Mouse (Mus musculus) heart, adult 2 months (tissue): ENCODE results near the gene Pklr. TPM values are rescaled to one million over a fixed set of nuclear protein-coding genes. Genes with fewer than 3 reads are reported as not detected.

Source experiments
- DNase-seq, 2 experiments: peaks; one replicate each; pipeline ENCODE4 v3.0.0; 2021
- H3K27ac ChIP-seq: fragments of 200-600 bp; 2 replicates; pipeline ENCODE4 v1.8.1; 2022
- H3K27me3 ChIP-seq: fragments of 200-500 bp; 2 replicates; pipeline ENCODE4 v1.6.1; 2012; ENCODE audit warnings: mild to moderate bottlenecking, low read length, inconsistent platforms, mixed read lengths; ENCODE audit not compliant: control insufficient read depth, insufficient read depth
- H3K36me3 ChIP-seq: fragments of 200-500 bp; 2 replicates; pipeline ENCODE4 v1.6.1; 2012; ENCODE audit warnings: low read length, inconsistent platforms; ENCODE audit not compliant: control insufficient read depth, insufficient read depth
- H3K4me1 ChIP-seq: fragments of 200-500 bp; 2 replicates; pipeline ENCODE4 v1.6.1; 2011; ENCODE audit warnings: low read length; ENCODE audit not compliant: control insufficient read depth, insufficient read depth
- H3K4me3 ChIP-seq: fragments of 200-600 bp; 2 replicates; pipeline ENCODE4 v1.8.1; 2022
- H3K79me2 ChIP-seq: fragments of 200-500 bp; replicated peaks from 2 replicates; pipeline ENCODE4 v1.6.1; 2012; ENCODE audit warnings: mild to moderate bottlenecking, inconsistent platforms, low read length, moderate library complexity, mixed read lengths; ENCODE audit not compliant: control insufficient read depth, insufficient read depth
- H3K9ac ChIP-seq: fragments of 200-500 bp; 2 replicates; pipeline ENCODE4 v1.6.1; 2012; ENCODE audit warnings: low read depth, mild to moderate bottlenecking, control low read depth, inconsistent platforms, low read length, mixed read lengths
- CTCF ChIP-seq: fragments of 200-600 bp; IDR thresholded peaks from 2 replicates; pipeline ENCODE4 v1.8.1; 2022; ENCODE audit warnings: antibody characterized with exemption, mild to moderate bottlenecking, moderate library complexity
- EP300 ChIP-seq: fragments of 200-500 bp; IDR thresholded peaks from 2 replicates; pipeline ENCODE4 v1.6.1; 2011; ENCODE audit warnings: low read depth, low read length, control low read depth; ENCODE audit not compliant: insufficient read depth
- POLR2A ChIP-seq: fragments of 200-500 bp; IDR thresholded peaks from 2 replicates; pipeline ENCODE4 v1.6.1; 2011; ENCODE audit warnings: mild to moderate bottlenecking, low read depth, low read length, control low read depth; ENCODE audit not compliant: insufficient read depth
- WGBS: fragments of 180-500 bp; shearing (Covaris S2); methylation state at CpG from one replicate; pipeline ENCODE4 v1.1.7; 2018; 5-methylcytosine and 5-hydroxymethylcytosine counted together
- intact Hi-C: fragments of 180-260 bp; cut with DNase I; formaldehyde crosslinking; loops from one replicate; pipeline ENCODE4 v1.15.1; 2025
- polyA plus RNA-seq: library from polyadenylated mRNA; depleted of rRNA; stranded (reverse); fragments of >200 nt; gene quantifications from 2 replicates; pipeline ENCODE4 v1.2.3, GENCODE M21; 2012
- total RNA-seq, 2 experiments: library from RNA; stranded (reverse); gene quantifications; 2 replicates each; pipeline ENCODE4 v1.2.3; 2021

The Pklr gene
- total and polyA plus RNA-seq, 3 experiments = 0.06 TPM; not detected in 2

- intact Hi-C loops = no loop called here
- H3K4me1 ChIP-seq = peaks cover 2% of the 10 kb centered on the region
- TF ChIP-seq CTCF (no peak), EP300 (no peak), POLR2A (no peak)
- no peaks in the 10 kb centered on the region for H3K27me3 ChIP-seq
- no peak overlapping the region for H3K4me3 ChIP-seq
- 91% methylated on average over 27 of the region's 27 CpGs for WGBS
- no peak overlapping the region for H3K27ac ChIP-seq
- H3K36me3 ChIP-seq = no peaks in the 10 kb centered on the region; the same call in 1 of the 2 replicates
- no peak overlapping the region for H3K9ac ChIP-seq
- peak in 1 of 2 experiments; percentile 18 for DNase-seq
- H3K79me2 ChIP-seq = no peaks in the 10 kb centered on the region
These were observed 46.0 kb downstream of the Pklr start for GRCm38 (mm10) chr3:89181749-89182500.

- Histone ChIP-seq H3K9ac (no peak overlapping the region), H3K27me3 (no peaks in the 10 kb centered on the region), H3K27ac (no peak overlapping the region), H3K36me3 (no peaks in the 10 kb centered on the region; the same call in 1 of the 2 replicates), H3K79me2 (no peaks in the 10 kb centered on the region), H3K4me3 (peak overlapping the region; percentile 77), H3K4me1 (peaks cover 2% of the 10 kb centered on the region)
- WGBS = 45% methylated on average over 7 of the region's 7 CpGs
- no peak for DNase-seq
- intact Hi-C loops = no loop called here
- TF ChIP-seq EP300 = no peak
- TF ChIP-seq POLR2A = no peak
- no peak for TF ChIP-seq CTCF
These were observed 46.7 kb downstream of the Pklr start for GRCm38 (mm10) chr3:89182531-89183057.

GRCm38 (mm10) chr3:89183058-89183958 is 47.4 kb downstream of the Pklr start, which contains the start of gene Fam189b:
Gene Fam189b, plus strand, starts transcription at chr3:89183143.
- intact Hi-C loops = no loop called here
- H3K9ac ChIP-seq = peak within 1 kb of the TSS; percentile 61
- TF ChIP-seq CTCF (no peak), POLR2A (peak; percentile 85)
- peak; percentile 85 to 87 for DNase-seq
- peak within 1 kb of the TSS; percentile 67 for H3K27ac ChIP-seq
- no peaks in the 10 kb centered on the region for H3K79me2 ChIP-seq
- H3K36me3 ChIP-seq = no peaks in the 10 kb centered on the region; the same call in 1 of the 2 replicates
- H3K27me3 ChIP-seq = no peaks in the 10 kb centered on the region
- peaks cover under 1% of the 10 kb centered on the region for H3K4me1 ChIP-seq
- peak within 1 kb of the TSS; percentile 77 for H3K4me3 ChIP-seq
- WGBS = 10% methylated on average over 39 of the region's 39 CpGs

DNA sequence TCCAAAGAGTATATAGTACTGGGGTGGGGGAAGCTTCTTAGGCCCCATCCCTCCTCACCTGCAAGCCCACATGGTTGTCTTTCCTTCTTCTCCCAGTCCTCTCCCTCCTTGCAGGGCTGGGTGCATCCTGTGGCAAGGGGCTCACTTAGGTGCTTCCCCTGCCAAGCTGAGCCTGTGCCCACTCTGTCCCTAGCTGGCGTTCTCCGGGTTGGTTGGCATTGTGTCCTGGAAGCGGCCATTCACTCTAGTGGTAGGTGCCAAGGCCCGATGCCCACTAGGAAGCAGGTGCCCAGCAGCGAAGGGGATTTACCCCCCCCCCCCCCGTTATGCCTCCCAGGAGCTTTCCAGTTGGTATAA is 48.0 kb downstream of the Pklr start:
- no peaks in the 10 kb centered on the region for H3K27me3 ChIP-seq
- intact Hi-C loops = no loop called here
- no peak overlapping the region for H3K27ac ChIP-seq
- no peak overlapping the region for H3K4me3 ChIP-seq
- no peak for DNase-seq
- 76% methylated on average over 6 of the region's 6 CpGs for WGBS
- no peaks in the 10 kb centered on the region for H3K36me3 ChIP-seq
- TF ChIP-seq CTCF (no peak), POLR2A (no peak), EP300 (no peak)
- H3K9ac ChIP-seq = peak overlapping the region; percentile 61; the same call in 1 of the 2 replicates
- H3K4me1 ChIP-seq = no peaks in the 10 kb centered on the region
- no peaks in the 10 kb centered on the region for H3K79me2 ChIP-seq

DNA sequence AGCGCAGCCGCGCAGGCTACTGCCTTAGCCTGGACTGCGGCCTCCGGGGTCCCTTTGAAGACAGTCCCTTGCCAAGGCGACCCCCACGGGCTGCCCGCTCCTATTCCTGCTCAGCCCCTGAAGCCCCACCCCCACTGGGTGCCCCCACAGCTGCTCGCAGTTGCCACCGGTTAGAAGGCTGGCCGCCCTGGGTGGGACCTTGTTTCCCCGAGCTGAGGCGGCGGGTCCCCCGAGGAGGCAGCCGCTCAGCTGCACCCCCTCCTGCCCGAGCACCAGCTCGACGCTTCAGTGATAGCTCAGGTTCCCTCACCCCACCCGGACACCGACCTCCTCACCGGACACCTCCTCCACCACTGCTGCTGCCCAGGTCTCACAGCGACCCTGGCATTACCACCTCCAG is 51.3 kb downstream of the Pklr start:
- no peaks in the 10 kb centered on the region for H3K27me3 ChIP-seq
- no peaks in the 10 kb centered on the region for H3K36me3 ChIP-seq
- H3K27ac ChIP-seq = no peak overlapping the region
- 63% methylated on average over 23 of the region's 23 CpGs for WGBS
- peak in 1 of 2 experiments; percentile 20 for DNase-seq
- no peak overlapping the region for H3K4me3 ChIP-seq
- H3K79me2 ChIP-seq = no peaks in the 10 kb centered on the region
- H3K9ac ChIP-seq = no peak overlapping the region
- intact Hi-C loops = no loop called here
- TF ChIP-seq CTCF (no peak), EP300 (no peak), POLR2A (no peak)
- H3K4me1 ChIP-seq = no peaks in the 10 kb centered on the region
